Mouse (Mus musculus): Measurements from ENCODE around the gene Grin2c.

The Grin2c gene

GRCm38 (mm10) chr11:115231168-115231915 is 35.7 kb downstream of the Grin2c start:
- no peak for DNase-seq (ENCODE audit: low read depth)

- no peak for DNase-seq (ENCODE audit: low read depth)
Measured at GRCm38 (mm10) chr11:115229021-115229930, 37.8 kb downstream of the Grin2c start.

GRCm38 (mm10) chr11:115228430-115228829 is 38.6 kb downstream of the Grin2c start:
- no peak for DNase-seq (ENCODE audit: low read depth)

- DNase-seq (ENCODE audit: low read depth), result no peak
Measured at GRCm38 (mm10) chr11:115227640-115228039, 39.4 kb downstream of the Grin2c start.

- DNase-seq (ENCODE audit: low read depth), result no peak
Measured at GRCm38 (mm10) chr11:115226811-115227491, 40.1 kb downstream of the Grin2c start.

- DNase-seq (ENCODE audit: low read depth), result no peak
Measured at GRCm38 (mm10) chr11:115225301-115225700, 41.7 kb downstream of the Grin2c start.

DNA sequence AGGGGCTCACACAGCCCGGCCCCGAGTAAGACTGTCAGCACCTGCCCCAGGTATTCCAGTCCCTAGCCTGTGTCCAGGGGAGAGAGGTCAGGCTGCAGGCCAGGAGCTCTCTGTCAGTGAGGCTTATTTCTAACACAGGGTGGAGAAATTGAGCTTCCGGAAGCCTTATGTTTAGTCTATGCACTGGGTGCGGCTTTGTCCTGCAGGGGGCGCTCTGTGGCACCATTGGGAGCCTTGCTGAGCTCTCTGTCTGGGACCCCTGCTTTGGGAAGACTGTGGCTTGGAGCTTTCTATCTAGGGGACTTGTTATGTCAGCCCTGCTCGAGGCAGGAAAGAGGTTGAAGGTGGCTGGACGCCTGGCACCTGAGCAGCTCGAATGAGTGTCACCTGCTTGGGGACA is 42.2 kb downstream of the Grin2c start:
- peak; percentile 50 for DNase-seq (ENCODE audit: low read depth)

GRCm38 (mm10) chr11:115223877-115224276 is 43.2 kb downstream of the Grin2c start:
- no peak for DNase-seq (ENCODE audit: low read depth)

GRCm38 (mm10) chr11:115223451-115223850 is 43.6 kb downstream of the Grin2c start:
- DNase-seq (ENCODE audit: low read depth), result no peak

DNA sequence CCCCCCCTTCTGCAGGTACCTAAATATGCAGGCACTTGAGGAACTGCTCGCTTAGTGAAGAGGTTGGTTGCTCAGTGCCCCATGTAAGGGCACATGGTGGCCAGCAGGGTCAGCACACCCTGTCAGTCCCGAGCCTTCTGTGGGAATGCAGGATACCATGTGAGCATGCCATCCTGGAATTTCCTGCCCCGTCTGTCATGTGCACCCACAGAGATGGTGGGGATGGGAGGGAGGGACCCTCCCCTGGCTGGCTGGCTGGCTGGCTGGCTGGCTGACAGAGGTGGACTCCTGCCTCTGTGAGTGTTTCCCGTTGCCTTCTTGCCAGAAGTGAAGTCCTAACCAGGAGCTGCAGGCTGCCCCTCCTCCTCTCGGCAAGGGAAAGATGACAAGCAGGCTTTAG is 44.5 kb downstream of the Grin2c start:
- no peak for DNase-seq (ENCODE audit: low read depth)

DNA sequence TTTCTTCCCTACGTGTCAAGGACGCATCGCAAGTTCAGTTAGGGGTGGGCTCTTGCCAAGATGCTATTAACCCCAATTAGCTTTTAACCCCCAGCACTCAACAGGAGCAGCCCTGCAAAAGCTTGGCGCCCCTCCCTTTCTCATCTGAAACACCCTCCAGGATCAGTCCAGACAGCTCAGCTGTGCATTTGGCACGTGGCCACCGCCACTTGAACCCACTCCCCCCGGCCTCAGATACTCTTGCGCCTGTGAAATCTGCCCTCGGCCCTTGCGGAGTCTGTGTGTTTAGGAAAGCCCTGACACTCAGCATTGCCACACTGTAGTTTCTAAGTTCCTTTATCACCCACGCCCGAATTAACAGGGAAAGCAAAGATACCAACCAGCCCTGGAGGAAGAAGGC is 45.0 kb downstream of the Grin2c start:
- peak; percentile 23 for DNase-seq (ENCODE audit: low read depth)

- no peak for DNase-seq (ENCODE audit: low read depth)
Measured at GRCm38 (mm10) chr11:115219685-115220084, 47.4 kb downstream of the Grin2c start.

DNA sequence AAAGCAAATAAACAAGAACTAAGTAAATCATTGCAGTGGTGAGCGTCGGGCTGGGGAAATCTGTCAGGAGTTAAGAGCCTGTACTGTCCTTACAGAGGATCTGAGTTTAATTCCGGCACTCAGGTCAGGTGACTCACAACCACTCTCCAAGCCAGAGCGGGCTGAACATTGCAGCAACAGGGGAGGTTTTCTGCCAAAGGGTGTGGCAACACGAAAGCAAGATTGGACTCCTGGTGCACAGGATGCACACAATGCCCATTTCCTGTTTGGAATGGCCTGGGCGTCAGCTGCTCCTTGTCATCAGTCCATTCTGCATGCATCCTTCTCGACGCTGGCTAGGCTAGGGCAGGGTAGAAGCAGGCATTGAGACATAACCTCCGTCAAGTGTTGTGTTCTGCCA is 47.8 kb downstream of the Grin2c start:
- DNase-seq (ENCODE audit: low read depth), result peak; percentile 84

- DNase-seq (ENCODE audit: low read depth), result peak; percentile 38
Measured at GRCm38 (mm10) chr11:115217439-115218410, 49.3 kb downstream of the Grin2c start.

GRCm38 (mm10) chr11:115215123-115215522 is 51.9 kb downstream of the Grin2c start:
- DNase-seq (ENCODE audit: low read depth), result no peak

GRCm38 (mm10) chr11:115212116-115212515 is 54.9 kb downstream of the Grin2c start:
- no peak for DNase-seq (ENCODE audit: low read depth)

GRCm38 (mm10) chr11:115209958-115210357 is 57.1 kb downstream of the Grin2c start:
- DNase-seq (ENCODE audit: low read depth), result no peak

- no peak for DNase-seq (ENCODE audit: low read depth)
Measured at GRCm38 (mm10) chr11:115208776-115209732, 58.0 kb downstream of the Grin2c start.

GRCm38 (mm10) chr11:115208126-115208525 is 58.9 kb downstream of the Grin2c start:
- DNase-seq (ENCODE audit: low read depth), result no peak

- DNase-seq (ENCODE audit: low read depth), result no peak
Measured at GRCm38 (mm10) chr11:115202756-115203155, 64.3 kb downstream of the Grin2c start.

Data from NIH3T3 (cell line).